Mouse (Mus musculus): ENCODE data around the gene Atg2a. TPM values are rescaled to one million over a fixed set of nuclear protein-coding genes. Genes with fewer than 3 reads are reported as not detected.

The Atg2a gene
- total and polyA plus RNA-seq, 3 experiments, result 7.0 to 44.4 (median 31.8) TPM

DNA sequence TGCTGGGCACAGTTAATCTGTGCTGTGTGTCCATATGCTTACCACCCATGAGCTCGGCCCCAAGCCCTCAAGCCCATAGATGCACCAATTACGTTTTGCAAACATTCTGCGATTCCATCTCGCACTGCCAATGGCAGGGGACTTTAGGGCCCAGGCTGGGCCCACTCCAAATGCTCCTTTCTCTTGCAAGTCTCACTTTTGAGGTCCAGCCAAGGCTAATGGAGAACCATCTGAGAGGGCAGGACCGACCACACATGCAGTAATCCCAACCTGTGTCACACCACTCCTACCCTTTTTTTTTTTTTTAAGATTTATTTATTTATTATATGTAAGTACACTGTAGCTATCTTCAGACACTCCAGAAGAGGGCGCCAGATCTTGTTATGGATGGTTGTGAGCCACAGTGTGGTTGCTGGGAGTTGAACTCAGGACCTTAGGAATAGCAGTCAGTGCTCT, 24.3 kb downstream of the Atg2a start:
- no peak for DNase-seq (ENCODE audit: low spot score)
- Histone ChIP-seq H3K4me1 (ENCODE audit: insufficient read depth, low read depth, low read length) (peaks cover 20% of the 10 kb centered on the region), H3K4me3 (ENCODE audit: low read depth, low read length) (no peak overlapping the region), H3K9me3 (replicated peaks) (0 out of 2 replicates have a peak, but pooled peaks cover 2% of the 10 kb centered on the region), H3K27me3 (ENCODE audit: insufficient read depth, low read length) (peaks cover 21% of the 10 kb centered on the region), H3K36me3 (replicated peaks) (peaks cover 24% of the 10 kb centered on the region)
- TF ChIP-seq GATA2 (IDR thresholded peaks at IDR 0.05; ENCODE audit: borderline replicate concordance, low read depth, low read length), result no peak
- no peak for TF ChIP-seq POLR2AphosphoS5 (IDR thresholded peaks at IDR 0.05; ENCODE audit: insufficient replicate concordance, low read depth, low read length)
- no peak for TF ChIP-seq TAL1 (conservative IDR thresholded peaks at IDR 0.05; ENCODE audit: low read depth, low read length)
- TF ChIP-seq GATA1 (IDR thresholded peaks at IDR 0.05; ENCODE audit: borderline replicate concordance, low read length), result no peak
- TF ChIP-seq CTCF (IDR thresholded peaks at IDR 0.05; ENCODE audit: low read depth, low read length), result no peak
- no peak for ATAC-seq (ENCODE audit: extremely low read depth, insufficient number of reproducible peaks, low FRiP score, poor library complexity, severe bottlenecking)

DNA sequence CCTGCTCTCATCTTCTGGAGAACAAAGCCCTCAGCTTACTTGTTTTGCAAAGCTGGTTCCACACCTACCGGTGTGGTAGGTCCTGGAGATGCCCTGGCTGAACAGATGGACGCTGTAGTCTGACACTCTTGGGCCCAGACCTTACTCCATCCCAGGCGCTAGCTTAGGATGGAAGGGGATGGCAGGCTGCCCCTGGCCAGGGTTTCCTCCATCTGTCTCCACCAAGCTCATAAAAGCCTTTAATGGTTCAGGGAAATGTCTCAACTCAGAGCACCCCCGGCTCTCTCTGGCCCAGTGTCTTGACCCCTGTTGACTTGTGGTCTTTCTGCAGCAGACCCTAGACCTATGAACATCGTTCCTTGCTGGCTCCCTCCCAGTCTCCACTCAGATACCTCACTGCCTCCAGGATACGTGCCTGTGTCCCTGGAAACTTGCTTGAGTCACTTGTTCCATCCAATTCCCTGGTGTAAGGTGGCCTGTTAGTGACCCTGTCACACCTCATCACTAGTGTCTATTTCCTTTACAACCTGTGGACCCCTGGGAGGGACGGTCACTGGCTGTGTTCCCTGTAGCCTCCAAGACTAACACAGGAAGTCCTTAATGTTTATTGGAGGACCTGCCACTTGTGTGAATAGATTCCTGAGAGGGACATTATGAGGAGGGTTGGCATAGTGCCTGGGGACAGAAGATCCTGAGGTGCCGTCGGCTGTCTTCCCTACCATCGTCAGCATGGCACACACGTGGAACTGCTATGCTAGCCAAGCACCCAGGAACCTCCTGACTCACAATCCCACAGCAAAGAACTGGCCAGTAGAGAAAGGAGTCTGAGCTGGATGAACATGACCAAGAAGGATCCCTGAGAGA, 26.1 kb downstream of the Atg2a start:
- no peaks in the 10 kb centered on the region for H3K9me3 ChIP-seq (replicated peaks)
- peaks cover 8% of the 10 kb centered on the region for H3K36me3 ChIP-seq (replicated peaks)
- ATAC-seq (ENCODE audit: extremely low read depth, insufficient number of reproducible peaks, low FRiP score, poor library complexity, severe bottlenecking) (no peak), DNase-seq (ENCODE audit: low spot score) (no peak)
- H3K27me3 ChIP-seq (ENCODE audit: insufficient read depth, low read length), result peaks cover 21% of the 10 kb centered on the region
- no peak for TF ChIP-seq TAL1 (conservative IDR thresholded peaks at IDR 0.05; ENCODE audit: low read depth, low read length)
- TF ChIP-seq POLR2AphosphoS5 (IDR thresholded peaks at IDR 0.05; ENCODE audit: insufficient replicate concordance, low read depth, low read length), result no peak
- TF ChIP-seq GATA2 (IDR thresholded peaks at IDR 0.05; ENCODE audit: borderline replicate concordance, low read depth, low read length), result no peak
- TF ChIP-seq GATA1 (IDR thresholded peaks at IDR 0.05; ENCODE audit: borderline replicate concordance, low read length), result no peak
- TF ChIP-seq CTCF (IDR thresholded peaks at IDR 0.05; ENCODE audit: low read depth, low read length), result no peak
- peaks cover 21% of the 10 kb centered on the region for H3K4me1 ChIP-seq (ENCODE audit: insufficient read depth, low read depth, low read length)
- H3K4me3 ChIP-seq (ENCODE audit: low read depth, low read length), result no peak overlapping the region

- Histone ChIP-seq H3K9me3 (replicated peaks) (no peaks in the 10 kb centered on the region), H3K4me3 (ENCODE audit: low read depth, low read length) (no peak overlapping the region), H3K36me3 (replicated peaks) (peaks cover 2% of the 10 kb centered on the region), H3K4me1 (ENCODE audit: insufficient read depth, low read depth, low read length) (peaks cover 16% of the 10 kb centered on the region; the same call in 1 of the 2 replicates), H3K27me3 (ENCODE audit: insufficient read depth, low read length) (peaks cover 21% of the 10 kb centered on the region)
- TF ChIP-seq TAL1 (conservative IDR thresholded peaks at IDR 0.05; ENCODE audit: low read depth, low read length), result no peak
- TF ChIP-seq POLR2AphosphoS5 (IDR thresholded peaks at IDR 0.05; ENCODE audit: insufficient replicate concordance, low read depth, low read length), result no peak
- TF ChIP-seq CTCF (IDR thresholded peaks at IDR 0.05; ENCODE audit: low read depth, low read length), result peak; percentile 93
- TF ChIP-seq GATA1 (IDR thresholded peaks at IDR 0.05; ENCODE audit: borderline replicate concordance, low read length), result no peak
- TF ChIP-seq GATA2 (IDR thresholded peaks at IDR 0.05; ENCODE audit: borderline replicate concordance, low read depth, low read length), result no peak
- peak; percentile 68 for DNase-seq (ENCODE audit: low spot score)
- no peak for ATAC-seq (ENCODE audit: extremely low read depth, insufficient number of reproducible peaks, low FRiP score, poor library complexity, severe bottlenecking)
Observed at GRCm38 (mm10) chr19:6268170-6268528, 26.7 kb downstream of the Atg2a start.

GRCm38 (mm10) chr19:6268670-6269132, 27.2 kb downstream of the Atg2a start:
- Histone ChIP-seq H3K4me3 (ENCODE audit: low read depth, low read length) (no peak overlapping the region), H3K36me3 (replicated peaks) (peaks cover 5% of the 10 kb centered on the region), H3K9me3 (replicated peaks) (no peaks in the 10 kb centered on the region), H3K4me1 (ENCODE audit: insufficient read depth, low read depth, low read length) (peaks cover 20% of the 10 kb centered on the region), H3K27me3 (ENCODE audit: insufficient read depth, low read length) (peaks cover 21% of the 10 kb centered on the region)
- ATAC-seq (ENCODE audit: extremely low read depth, insufficient number of reproducible peaks, low FRiP score, poor library complexity, severe bottlenecking) (no peak), DNase-seq (ENCODE audit: low spot score) (no peak)
- no peak for TF ChIP-seq POLR2AphosphoS5 (IDR thresholded peaks at IDR 0.05; ENCODE audit: insufficient replicate concordance, low read depth, low read length)
- no peak for TF ChIP-seq TAL1 (conservative IDR thresholded peaks at IDR 0.05; ENCODE audit: low read depth, low read length)
- TF ChIP-seq CTCF (IDR thresholded peaks at IDR 0.05; ENCODE audit: low read depth, low read length), result no peak
- no peak for TF ChIP-seq GATA1 (IDR thresholded peaks at IDR 0.05; ENCODE audit: borderline replicate concordance, low read length)
- no peak for TF ChIP-seq GATA2 (IDR thresholded peaks at IDR 0.05; ENCODE audit: borderline replicate concordance, low read depth, low read length)

DNA sequence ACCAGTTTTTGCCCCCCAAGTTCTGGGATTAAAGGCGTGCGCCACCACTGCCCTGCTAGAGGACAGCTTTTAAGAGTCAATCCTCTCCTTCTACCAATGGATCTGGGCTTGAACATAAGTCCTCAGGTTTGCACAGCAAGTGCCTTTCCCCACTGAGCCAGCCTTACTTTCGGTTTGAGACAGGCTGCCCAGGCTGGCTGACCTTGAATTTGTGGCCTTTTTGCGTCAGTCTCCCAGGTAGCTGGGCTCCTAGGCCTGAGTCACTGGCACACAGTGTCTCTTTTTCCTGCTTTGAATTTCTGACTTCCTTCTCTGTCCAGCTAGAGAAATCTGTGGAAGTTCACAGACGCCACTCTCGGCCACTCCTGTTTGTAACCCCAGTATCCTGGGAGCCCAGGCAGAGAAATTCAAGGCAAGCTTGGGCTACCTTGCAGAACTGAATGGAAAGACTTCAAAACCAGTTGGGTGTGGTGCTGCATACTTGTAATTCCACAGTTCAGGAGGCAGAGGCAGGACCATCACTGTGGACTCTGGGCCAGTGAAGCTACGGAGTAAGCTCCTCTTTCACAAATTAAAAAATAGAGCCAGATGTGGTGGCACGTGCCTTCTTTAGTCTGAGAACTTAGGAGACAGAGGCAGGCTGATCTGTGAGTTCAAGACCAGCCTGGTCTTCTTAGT, 28.5 kb downstream of the Atg2a start:
- DNase-seq (ENCODE audit: low spot score) (no peak), ATAC-seq (ENCODE audit: extremely low read depth, insufficient number of reproducible peaks, low FRiP score, poor library complexity, severe bottlenecking) (no peak)
- Histone ChIP-seq H3K4me3 (ENCODE audit: low read depth, low read length) (no peak overlapping the region), H3K36me3 (replicated peaks) (peaks cover 14% of the 10 kb centered on the region), H3K27me3 (ENCODE audit: insufficient read depth, low read length) (peaks cover 13% of the 10 kb centered on the region), H3K4me1 (ENCODE audit: insufficient read depth, low read depth, low read length) (peaks cover 28% of the 10 kb centered on the region), H3K9me3 (replicated peaks) (no peaks in the 10 kb centered on the region)
- TF ChIP-seq GATA1 (IDR thresholded peaks at IDR 0.05; ENCODE audit: borderline replicate concordance, low read length) (no peak), POLR2AphosphoS5 (IDR thresholded peaks at IDR 0.05; ENCODE audit: insufficient replicate concordance, low read depth, low read length) (no peak), CTCF (IDR thresholded peaks at IDR 0.05; ENCODE audit: low read depth, low read length) (no peak), TAL1 (conservative IDR thresholded peaks at IDR 0.05; ENCODE audit: low read depth, low read length) (no peak), GATA2 (IDR thresholded peaks at IDR 0.05; ENCODE audit: borderline replicate concordance, low read depth, low read length) (no peak)

- Histone ChIP-seq H3K27me3 (ENCODE audit: insufficient read depth, low read length) (peaks cover 11% of the 10 kb centered on the region), H3K4me3 (ENCODE audit: low read depth, low read length) (no peak overlapping the region), H3K9me3 (replicated peaks) (no peaks in the 10 kb centered on the region), H3K36me3 (replicated peaks) (peaks cover 14% of the 10 kb centered on the region), H3K4me1 (ENCODE audit: insufficient read depth, low read depth, low read length) (peaks cover 36% of the 10 kb centered on the region)
- DNase-seq (ENCODE audit: low spot score) (no peak), ATAC-seq (ENCODE audit: extremely low read depth, insufficient number of reproducible peaks, low FRiP score, poor library complexity, severe bottlenecking) (no peak)
- TF ChIP-seq TAL1 (conservative IDR thresholded peaks at IDR 0.05; ENCODE audit: low read depth, low read length) (no peak), GATA2 (IDR thresholded peaks at IDR 0.05; ENCODE audit: borderline replicate concordance, low read depth, low read length) (no peak), POLR2AphosphoS5 (IDR thresholded peaks at IDR 0.05; ENCODE audit: insufficient replicate concordance, low read depth, low read length) (no peak), CTCF (IDR thresholded peaks at IDR 0.05; ENCODE audit: low read depth, low read length) (no peak), GATA1 (IDR thresholded peaks at IDR 0.05; ENCODE audit: borderline replicate concordance, low read length) (no peak)
Observed at GRCm38 (mm10) chr19:6270661-6271060, 29.2 kb downstream of the Atg2a start.
